Mouse (Mus musculus) erythroblast, embryonic 14.5 days (primary cell): ENCODE data around the gene Zfpm1.

Experiments used
- GATA1 ChIP-seq: IDR thresholded peaks from 2 replicates; pipeline ENCODE4 v1.6.1; 2012; ENCODE audit warnings: low read length, inconsistent platforms, mixed read lengths
- TAL1 ChIP-seq: IDR thresholded peaks from 3 replicates; pipeline ENCODE4 v1.6.1; 2012; ENCODE audit warnings: low read length, inconsistent platforms, mixed read lengths

DNA sequence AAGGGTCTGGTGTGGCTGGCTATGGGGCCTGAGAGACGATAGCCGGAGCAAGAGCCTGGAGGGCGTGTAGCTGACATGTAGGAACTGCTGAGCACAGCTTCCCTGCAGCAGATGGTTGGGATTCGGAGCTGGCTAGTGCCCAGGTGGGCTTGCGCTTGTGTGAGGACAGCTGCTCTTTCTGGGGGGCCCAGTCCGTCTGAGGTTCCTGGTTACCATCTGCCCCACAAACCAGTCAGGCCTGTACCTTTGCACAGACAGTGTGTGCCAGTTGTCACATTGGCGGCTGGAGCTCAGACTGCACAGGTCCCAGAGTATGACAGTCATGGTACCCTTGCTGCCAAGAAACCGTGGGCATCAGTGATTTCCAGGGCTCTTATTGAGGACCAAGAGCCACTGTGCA lies 25.9 kb downstream of the Zfpm1 start:
- TF ChIP-seq GATA1 (no peak), TAL1 (no peak)
